Mouse (Mus musculus) cerebellum, adult 2 months (tissue): ENCODE data around the gene Tbccd1. TPM values are rescaled to one million over a fixed set of nuclear protein-coding genes. Genes with fewer than 3 reads are reported as not detected.
A peak's percentile ranks its signal among the peaks of the same experiment; 100 is the strongest.

Experiments used
- DNase-seq, 2 experiments: peaks; one replicate each; pipeline ENCODE4 v3.0.0; 2021
- H3K27ac ChIP-seq: fragments of 200-500 bp; 2 replicates; pipeline ENCODE4 v1.5.1; 2012; ENCODE audit warnings: low read length, control low read depth, inconsistent platforms; ENCODE audit not compliant: insufficient read depth
- H3K27me3 ChIP-seq: fragments of 200-500 bp; 2 replicates; pipeline ENCODE4 v1.6.1; 2012; ENCODE audit warnings: inconsistent platforms, mild to moderate bottlenecking, low read length, moderate library complexity; ENCODE audit not compliant: control insufficient read depth, insufficient read depth
- H3K4me1 ChIP-seq: fragments of 200-500 bp; 2 replicates; pipeline ENCODE4 v1.6.1; 2011; ENCODE audit warnings: low read length; ENCODE audit not compliant: control insufficient read depth, insufficient read depth
- H3K4me3 ChIP-seq: fragments of 200-500 bp; replicated peaks from 2 replicates; pipeline ENCODE3; 2011; ENCODE audit warnings: mild to moderate bottlenecking, low read depth, low read length, control low read depth; ENCODE audit not compliant: insufficient read depth
- CTCF ChIP-seq: fragments of 200-500 bp; IDR thresholded peaks from 2 replicates; pipeline ENCODE4 v1.5.1; 2011; ENCODE audit warnings: low read depth, mild to moderate bottlenecking, control low read depth, low read length, moderate library complexity, borderline replicate concordance; ENCODE audit not compliant: insufficient read depth
- POLR2A ChIP-seq: fragments of 200-500 bp; IDR thresholded peaks from 2 replicates; pipeline ENCODE4 v1.6.1; 2011; ENCODE audit warnings: low read length, control low read depth, borderline replicate concordance; ENCODE audit not compliant: insufficient read depth
- WGBS: fragments of 180-500 bp; shearing (Covaris S2); methylation state at CpG from one replicate; pipeline ENCODE4 v1.1.7; 2018; 5-methylcytosine and 5-hydroxymethylcytosine counted together
- polyA plus RNA-seq: library from polyadenylated mRNA; depleted of rRNA; stranded (reverse); fragments of >200 nt; gene quantifications from 2 replicates; pipeline ENCODE4 v1.2.3, GENCODE M21; 2012

Tbccd1 gene
- polyA plus RNA-seq, 1 experiment, result 20.2 TPM

DNA sequence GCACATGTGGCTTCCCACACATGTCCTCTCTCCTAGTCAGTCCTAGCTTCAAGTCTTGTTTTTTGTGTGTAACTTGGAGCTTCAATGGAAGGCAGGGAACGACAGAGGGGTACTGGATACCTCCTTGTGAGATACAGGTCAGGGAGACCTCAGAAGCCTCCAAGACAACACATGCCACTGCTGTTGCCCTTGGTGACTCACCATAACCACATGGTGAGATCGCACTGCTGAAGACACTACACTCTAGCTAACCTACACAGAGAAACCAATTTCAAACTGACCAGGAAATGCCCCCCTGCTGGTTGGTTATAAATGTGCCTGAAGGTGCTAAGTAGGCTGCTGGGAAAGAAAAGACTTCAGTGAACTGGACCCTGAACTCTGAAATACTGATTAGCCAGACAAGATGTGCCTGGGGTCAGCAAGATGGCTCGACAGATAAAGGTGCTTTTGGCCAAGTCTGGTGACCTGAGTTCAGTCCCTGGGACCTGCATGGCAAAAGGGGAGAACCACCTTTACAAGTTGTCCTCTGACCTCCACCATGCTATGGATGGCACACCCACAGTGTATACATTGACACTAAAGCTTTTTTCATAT lies 24.4 kb downstream of the Tbccd1 start:
- Histone ChIP-seq H3K27ac (no peak overlapping the region), H3K27me3 (no peaks in the 10 kb centered on the region), H3K4me3 (no peak overlapping the region), H3K4me1 (no peaks in the 10 kb centered on the region)
- 73% methylated on average over 3 of the region's 3 CpGs for WGBS
- TF ChIP-seq CTCF (no peak), POLR2A (no peak)
- DNase-seq, result no peak

DNA sequence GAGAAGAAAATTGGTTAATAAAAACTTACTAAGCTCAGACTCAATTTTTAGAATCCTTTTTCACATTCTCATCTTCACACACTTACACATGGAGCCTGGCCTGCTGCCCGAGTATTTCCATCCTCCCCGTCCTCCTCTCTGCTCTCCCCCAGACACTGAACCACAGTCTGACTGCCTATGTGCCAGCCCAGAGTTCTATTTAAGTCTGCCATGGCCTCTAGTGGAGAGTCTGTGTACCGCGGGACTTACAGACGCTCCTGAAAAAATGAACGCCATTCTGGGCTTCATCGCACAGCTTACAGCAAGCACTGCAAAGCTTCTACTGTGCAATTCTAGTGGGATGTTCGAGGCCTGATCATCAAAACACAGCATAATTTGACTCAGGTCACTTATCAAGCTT lies 36.7 kb downstream of the Tbccd1 start:
- no peaks in the 10 kb centered on the region for H3K4me1 ChIP-seq
- no peaks in the 10 kb centered on the region for H3K27me3 ChIP-seq
- H3K4me3 ChIP-seq, result no peak overlapping the region
- no peak for DNase-seq
- TF ChIP-seq CTCF (peak; percentile 48; the same call in 1 of the 2 replicates), POLR2A (no peak)
- no peak overlapping the region for H3K27ac ChIP-seq
- WGBS, result 17% methylated on average over 8 of the region's 8 CpGs

DNA sequence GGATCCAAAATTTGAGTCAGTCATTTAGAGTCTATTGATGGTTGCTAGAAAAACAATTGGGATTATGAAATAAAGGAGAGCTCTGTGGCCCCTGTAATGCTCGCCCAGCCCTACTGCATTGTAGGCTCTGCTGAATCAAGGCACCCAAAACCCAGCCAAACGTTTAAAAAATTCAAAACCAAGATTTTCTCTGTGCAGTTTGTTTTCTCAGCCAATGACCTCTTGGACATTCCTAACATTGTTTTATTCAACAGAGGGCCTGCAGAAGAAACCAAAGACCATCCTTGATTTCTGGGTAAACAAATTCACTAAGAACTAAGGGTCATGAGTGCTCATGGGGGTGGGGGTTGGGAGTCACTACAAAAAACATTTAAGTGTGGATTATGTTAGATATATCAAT lies 46.0 kb downstream of the Tbccd1 start, which contains the start of gene Crygs:
TSS of gene Crygs (minus strand) at position 101 of the 400 bp plus-strand sequence.
- Histone ChIP-seq H3K4me3 (no peak within 1 kb of the TSS), H3K27me3 (no peaks in the 10 kb centered on the region), H3K27ac (no peak within 1 kb of the TSS), H3K4me1 (0 out of 2 replicates have a peak, but pooled peaks cover 6% of the 10 kb centered on the region)
- no peak for TF ChIP-seq CTCF
- no peak for TF ChIP-seq POLR2A
- WGBS, result 76% methylated on average over 2 of the region's 2 CpGs
- DNase-seq, result no peak

DNA sequence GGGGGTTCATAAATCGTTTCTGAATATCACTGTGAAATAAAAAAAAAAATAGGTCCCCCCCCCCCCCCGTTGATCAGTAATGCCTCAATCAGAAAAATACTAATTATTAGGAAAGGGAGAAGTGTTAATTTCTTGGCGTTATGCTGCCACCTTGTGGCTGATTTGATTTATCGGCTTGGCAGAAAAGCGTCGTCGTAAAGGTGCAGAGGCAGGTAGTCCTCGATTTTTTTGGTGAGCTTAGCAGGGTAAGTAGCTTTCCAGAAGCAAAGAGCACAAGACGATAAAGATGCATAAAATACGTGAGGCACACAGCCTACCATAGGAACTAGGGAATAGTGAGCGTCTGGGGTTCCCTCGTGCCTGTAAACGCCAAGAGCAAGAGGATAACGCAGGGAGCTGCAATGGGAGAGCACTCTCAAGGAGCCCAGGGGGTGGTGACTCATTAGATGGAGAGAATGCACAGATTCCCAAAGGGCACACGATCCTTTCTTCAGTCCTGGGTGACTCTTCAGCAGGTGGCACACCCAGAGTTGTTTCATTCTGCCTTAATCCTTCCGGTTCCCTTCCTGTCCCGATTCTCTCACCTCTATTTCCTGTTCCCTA lies 49.9 kb downstream of the Tbccd1 start:
- WGBS, result 9% methylated on average over 17 of the region's 17 CpGs
- peak overlapping the region; percentile 55 for H3K4me3 ChIP-seq
- peak; percentile 77 to 78 for DNase-seq
- no peaks in the 10 kb centered on the region for H3K27me3 ChIP-seq
- H3K4me1 ChIP-seq, result 0 out of 2 replicates have a peak, but pooled peaks cover 6% of the 10 kb centered on the region
- TF ChIP-seq CTCF (peak; percentile 50), POLR2A (no peak)
- no peak overlapping the region for H3K27ac ChIP-seq

DNA sequence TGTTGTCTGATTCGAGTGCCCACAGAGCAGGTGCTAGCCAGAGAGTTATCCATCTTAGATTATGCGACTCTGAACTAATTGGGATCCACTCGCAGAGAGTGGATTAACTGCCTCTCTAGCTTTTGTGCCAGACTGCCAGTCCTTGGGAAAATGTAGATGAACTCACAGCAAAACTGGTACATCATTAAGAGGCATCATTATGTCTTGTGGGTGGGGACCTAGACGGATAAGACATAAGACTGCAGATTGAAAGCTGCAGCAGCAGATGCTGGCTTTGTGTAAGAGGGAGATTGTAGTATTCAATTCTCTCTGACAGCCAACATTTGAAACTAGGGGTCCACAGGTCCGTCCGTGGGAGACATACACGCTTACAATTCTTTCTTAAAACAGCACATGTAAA lies 54.7 kb downstream of the Tbccd1 start:
- H3K27me3 ChIP-seq, result no peaks in the 10 kb centered on the region
- WGBS, result 83% methylated on average over 7 of the region's 7 CpGs
- no peak overlapping the region for H3K4me3 ChIP-seq
- H3K27ac ChIP-seq, result no peak overlapping the region
- TF ChIP-seq CTCF, result no peak
- TF ChIP-seq POLR2A, result no peak
- DNase-seq, result no peak
- peaks cover 26% of the 10 kb centered on the region for H3K4me1 ChIP-seq

- TF ChIP-seq CTCF, result no peak
- TF ChIP-seq POLR2A, result no peak
- no peak for DNase-seq
- WGBS, result 41% methylated on average over 5 of the region's 5 CpGs
These were observed 56.7 kb downstream of the Tbccd1 start for GRCm38 (mm10) chr16:22800849-22801109.

GRCm38 (mm10) chr16:22800026-22800848 lies 57.2 kb downstream of the Tbccd1 start:
- no peak overlapping the region for H3K27ac ChIP-seq
- TF ChIP-seq CTCF (no peak), POLR2A (no peak)
- H3K27me3 ChIP-seq, result no peaks in the 10 kb centered on the region
- 75% methylated on average over 6 of the region's 6 CpGs for WGBS
- no peak overlapping the region for H3K4me3 ChIP-seq
- no peak for DNase-seq
- H3K4me1 ChIP-seq, result peaks cover 33% of the 10 kb centered on the region

More at GRCm38 (mm10) chr16:22800849-22801109, 56.7 kb downstream of the Tbccd1 start:
- Histone ChIP-seq H3K4me3 (no peak overlapping the region), H3K27me3 (no peaks in the 10 kb centered on the region), H3K4me1 (peaks cover 29% of the 10 kb centered on the region), H3K27ac (no peak overlapping the region)
